Mouse (Mus musculus) liver, embryonic 16.5 days (tissue): ENCODE data around the gene Ap2a1. TPM values are rescaled to one million over a fixed set of nuclear protein-coding genes. Genes with fewer than 3 reads are reported as not detected.
A peak's percentile ranks its signal among the peaks of the same experiment; 100 is the strongest.
"Not testable (repeated sequence)": the region's sequence is repeated elsewhere in the genome, so short reads cannot be mapped to it uniquely, and the experiment has no call there.

Source experiments
- ATAC-seq: fragments of 200-750 bp; cut with Nextera tagmentation; 2 replicates; pipeline ENCODE4 v1.8.0; 2017; ENCODE audit warnings: low read depth, mild to moderate bottlenecking, moderate number of reproducible peaks, moderate library complexity
- H3K27ac ChIP-seq: fragments of 300-500 bp; sonication (generic); 2 replicates; pipeline ENCODE4 v1.5.1; 2014; ENCODE audit warnings: mild to moderate bottlenecking, low read length
- H3K27me3 ChIP-seq: fragments of 300-500 bp; sonication (generic); 2 replicates; pipeline ENCODE4 v1.6.1; 2014; ENCODE audit warnings: low read depth, low read length, mixed read lengths; ENCODE audit not compliant: control insufficient read depth, insufficient read depth
- H3K36me3 ChIP-seq: fragments of 300-500 bp; sonication (generic); 2 replicates; pipeline ENCODE4 v1.6.1; 2014; ENCODE audit warnings: mild to moderate bottlenecking; ENCODE audit not compliant: control insufficient read depth, insufficient read depth
- H3K4me1 ChIP-seq: fragments of 300-500 bp; sonication (generic); 2 replicates; pipeline ENCODE4 v1.6.1; 2014; ENCODE audit warnings: low read depth, low read length, mixed read lengths; ENCODE audit not compliant: control insufficient read depth
- H3K4me2 ChIP-seq: fragments of 300-500 bp; sonication (generic); 2 replicates; pipeline ENCODE4 v1.6.1; 2014; ENCODE audit warnings: low read depth, low read length, mixed read lengths
- H3K4me3 ChIP-seq: fragments of 300-500 bp; sonication (generic); 2 replicates; pipeline ENCODE4 v1.5.1; 2014; ENCODE audit warnings: low read depth, mild to moderate bottlenecking, low read length
- H3K9ac ChIP-seq: fragments of 300-500 bp; sonication (generic); 2 replicates; pipeline ENCODE4 v1.6.1; 2014; ENCODE audit warnings: low read depth, low read length
- H3K9me3 ChIP-seq: fragments of 300-500 bp; sonication (generic); replicated peaks from 2 replicates; pipeline ENCODE4 v1.6.1; 2016; ENCODE audit warnings: low read length; ENCODE audit not compliant: control insufficient read depth
- WGBS: fragments of 180-500 bp; shearing (Covaris S2); extraction: QIAGEN DNeasy Blood & Tissue Kit; methylation state at CpG from one replicate; pipeline ENCODE4 v1.1.7; 2014; ENCODE audit not compliant: insufficient replicate concordance; 5-methylcytosine and 5-hydroxymethylcytosine counted together
- polyA plus RNA-seq: library from polyadenylated mRNA; unstranded; fragments of >200 nt; fragmentation: Nextera tagmentation; extraction: Ambion mirVana; gene quantifications from 2 replicates; pipeline ENCODE4 v1.2.1, GENCODE M21; 2015

The Ap2a1 gene
- polyA plus RNA-seq, 1 experiment from 2014 or later: 63.7 TPM

- WGBS: 95% methylated on average over 5 of the region's 5 CpGs
- ATAC-seq: no peak
- H3K36me3 ChIP-seq: peaks cover 30% of the 10 kb centered on the region
Observed at GRCm38 (mm10) chr7:44884637-44885036, 44.7 kb downstream of the Ap2a1 start.

DNA sequence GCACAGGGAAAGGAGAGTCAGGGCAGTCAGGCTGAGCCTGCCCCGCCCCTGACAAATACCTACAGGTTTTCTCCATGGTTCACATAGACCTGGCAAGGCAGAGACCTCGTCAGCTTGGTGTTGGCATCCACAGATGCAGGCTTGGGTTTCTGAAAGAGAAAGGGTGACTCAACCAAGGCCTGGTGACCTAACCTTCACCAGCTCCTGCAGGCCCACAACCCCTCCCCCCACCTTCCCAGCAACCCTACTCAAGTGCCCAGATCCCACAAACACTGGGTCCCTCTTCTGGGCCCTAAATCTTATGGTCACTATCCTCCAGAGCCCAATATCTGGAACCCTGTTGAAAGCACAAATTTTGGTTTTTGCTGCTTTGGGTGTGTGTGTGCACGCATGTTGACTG, 46.3 kb downstream of the Ap2a1 start:
- Histone ChIP-seq H3K9me3 (no peaks in the 10 kb centered on the region), H3K27ac (no peak overlapping the region), H3K27me3 (no peaks in the 10 kb centered on the region), H3K4me3 (no peak overlapping the region), H3K4me1 (peaks cover 5% of the 10 kb centered on the region), H3K9ac (no peak overlapping the region), H3K36me3 (peaks cover 34% of the 10 kb centered on the region), H3K4me2 (no peak overlapping the region)
- 81% methylated on average over 3 of the region's 3 CpGs for WGBS
- ATAC-seq: no peak

More at GRCm38 (mm10) chr7:44884637-44885036, 44.7 kb downstream of the Ap2a1 start:
- Histone ChIP-seq H3K9me3 (no peaks in the 10 kb centered on the region), H3K4me3 (no peak overlapping the region), H3K27ac (no peak overlapping the region), H3K4me2 (no peak overlapping the region), H3K27me3 (no peaks in the 10 kb centered on the region), H3K9ac (no peak overlapping the region), H3K4me1 (peaks cover 17% of the 10 kb centered on the region)

- ATAC-seq: no peak
- Histone ChIP-seq H3K9me3 (no peaks in the 10 kb centered on the region), H3K4me3 (no peak overlapping the region), H3K9ac (no peak overlapping the region), H3K36me3 (peaks cover 23% of the 10 kb centered on the region), H3K27ac (no peak overlapping the region), H3K4me2 (no peak overlapping the region), H3K27me3 (no peaks in the 10 kb centered on the region), H3K4me1 (peaks cover 4% of the 10 kb centered on the region; the same call in 1 of the 2 replicates)
- WGBS: 78% methylated on average over 14 of the region's 14 CpGs
Observed at GRCm38 (mm10) chr7:44877833-44878232, 51.5 kb downstream of the Ap2a1 start.

DNA sequence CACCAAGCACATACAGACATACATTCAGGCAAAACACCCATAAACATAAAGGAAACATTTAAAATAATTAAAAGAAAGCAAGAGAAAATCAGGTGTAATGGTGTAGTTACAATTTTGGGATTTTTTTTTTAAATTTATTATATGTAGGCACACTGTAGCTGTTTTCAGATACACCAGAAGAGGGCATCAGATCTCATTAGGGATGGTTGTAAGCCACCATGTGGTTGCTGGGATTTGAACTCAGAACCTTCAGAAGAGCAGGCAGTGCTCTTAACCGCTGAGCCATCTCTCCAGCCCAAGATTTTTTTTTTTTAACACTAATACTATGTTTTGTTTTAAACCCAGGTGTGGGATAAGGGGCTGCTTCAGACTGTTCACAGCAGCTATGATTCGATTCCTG, 57.5 kb downstream of the Ap2a1 start:
- H3K9me3 ChIP-seq, H3K4me2 ChIP-seq, H3K27ac ChIP-seq, H3K9ac ChIP-seq, H3K4me3 ChIP-seq, H3K36me3 ChIP-seq, ATAC-seq, H3K27me3 ChIP-seq: not testable (repeated sequence)
- H3K4me1 ChIP-seq: peaks cover 31% of the 10 kb centered on the region
- 80% methylated on average over 2 of the region's 2 CpGs for WGBS

DNA sequence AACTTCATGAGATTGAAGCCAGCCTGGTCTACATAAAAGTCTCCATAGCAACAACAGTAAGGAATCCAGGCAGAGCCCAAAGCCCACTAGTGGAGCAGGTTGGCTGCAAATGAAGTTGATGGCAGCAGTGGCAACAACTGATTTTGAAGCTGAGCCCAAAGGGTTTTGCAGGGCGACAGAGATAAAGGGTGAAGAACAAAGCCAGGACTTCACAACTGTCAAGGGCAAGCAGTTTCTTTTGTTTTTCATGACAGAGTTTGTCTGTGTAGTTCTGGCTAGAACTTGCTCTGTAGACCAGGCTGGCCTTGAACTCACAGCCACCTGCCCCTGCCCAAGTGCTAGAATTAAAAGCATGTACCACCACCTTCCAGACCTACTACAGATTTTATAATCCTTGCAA, 58.1 kb downstream of the Ap2a1 start:
- H3K4me3 ChIP-seq: no peak overlapping the region
- no peaks in the 10 kb centered on the region for H3K27me3 ChIP-seq
- no peak for ATAC-seq
- no peaks in the 10 kb centered on the region for H3K36me3 ChIP-seq
- no peak overlapping the region for H3K4me2 ChIP-seq
- H3K27ac ChIP-seq: no peak overlapping the region
- H3K9ac ChIP-seq: no peak overlapping the region
- no peaks in the 10 kb centered on the region for H3K9me3 ChIP-seq
- peaks cover 36% of the 10 kb centered on the region for H3K4me1 ChIP-seq
- WGBS: 61% methylated on average over 1 of the region's 1 CpGs

GRCm38 (mm10) chr7:44870614-44871013, 58.7 kb downstream of the Ap2a1 start:
- Histone ChIP-seq H3K36me3 (no peaks in the 10 kb centered on the region), H3K4me3 (no peak overlapping the region), H3K9me3 (no peaks in the 10 kb centered on the region), H3K27ac (peak overlapping the region; percentile 94), H3K9ac (no peak overlapping the region), H3K4me1 (peaks cover 42% of the 10 kb centered on the region), H3K27me3 (no peaks in the 10 kb centered on the region), H3K4me2 (peak overlapping the region; percentile 98; the same call in 1 of the 2 replicates)
- ATAC-seq: no peak
- WGBS: 67% methylated on average over 6 of the region's 6 CpGs

GRCm38 (mm10) chr7:44869697-44870528, 59.4 kb downstream of the Ap2a1 start, which contains the start of gene Ptov1:
TSS of gene Ptov1 (minus strand) at chr7:44869788.
- Histone ChIP-seq H3K4me3 (peak within 1 kb of the TSS; percentile 79), H3K9me3 (no peaks in the 10 kb centered on the region), H3K9ac (peak within 1 kb of the TSS; percentile 83), H3K36me3 (no peaks in the 10 kb centered on the region), H3K27me3 (no peaks in the 10 kb centered on the region), H3K4me1 (peaks cover 49% of the 10 kb centered on the region), H3K27ac (peak within 1 kb of the TSS; percentile 94), H3K4me2 (peak within 1 kb of the TSS; percentile 98)
- peak; percentile 88 for ATAC-seq
- WGBS: 5% methylated on average over 29 of the region's 29 CpGs

DNA sequence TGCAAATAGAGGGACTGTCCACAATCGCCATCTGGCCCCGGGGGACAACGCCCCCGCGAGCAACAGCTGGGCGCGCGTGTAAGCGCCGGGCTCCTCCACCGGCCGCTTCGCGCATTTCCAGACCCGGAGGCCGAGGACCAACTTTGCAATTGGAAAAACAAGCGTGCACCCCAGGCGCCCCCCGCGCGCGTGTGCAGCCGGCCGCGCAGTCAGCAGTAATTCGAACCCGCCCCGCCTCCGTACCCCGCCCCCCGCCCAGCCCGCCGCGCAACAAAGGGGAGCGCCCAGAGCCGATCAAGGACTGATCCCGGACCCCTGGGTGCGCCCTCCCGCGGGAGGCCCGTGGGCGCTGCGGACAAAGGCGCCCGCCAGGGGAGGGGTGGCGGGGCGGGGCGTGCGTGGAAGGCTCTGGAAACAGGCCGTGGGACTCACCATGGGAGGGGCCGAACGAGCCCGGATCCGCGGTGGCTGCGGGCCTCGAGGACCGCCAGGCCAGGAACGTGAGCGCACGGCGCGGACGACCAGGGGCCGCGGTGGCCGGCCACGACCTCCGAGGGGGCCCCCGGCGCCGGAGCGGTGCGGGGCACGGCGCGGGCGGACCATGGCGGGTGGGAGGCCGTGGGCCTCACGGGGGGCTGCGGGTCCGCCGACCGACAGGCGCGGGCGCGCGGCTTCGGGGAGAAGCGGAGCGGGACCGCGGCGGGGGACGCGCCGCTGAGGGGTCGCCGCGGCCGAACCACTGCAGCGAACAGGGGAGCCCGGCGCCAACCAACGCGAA, 60.2 kb downstream of the Ap2a1 start:
- Histone ChIP-seq H3K4me3 (peak overlapping the region; percentile 79), H3K27me3 (no peaks in the 10 kb centered on the region), H3K9me3 (no peaks in the 10 kb centered on the region), H3K36me3 (peaks cover 5% of the 10 kb centered on the region), H3K27ac (peak overlapping the region; percentile 94), H3K4me1 (peaks cover 51% of the 10 kb centered on the region), H3K4me2 (peak overlapping the region; percentile 98), H3K9ac (peak overlapping the region; percentile 83)
- peak; percentile 43 for ATAC-seq
- under 1% methylated on average over 104 of the region's 108 CpGs for WGBS

- WGBS: 11% methylated on average over 16 of the region's 16 CpGs
Observed at GRCm38 (mm10) chr7:44868465-44868864, 60.8 kb downstream of the Ap2a1 start.

More at GRCm38 (mm10) chr7:44868465-44868864, 60.8 kb downstream of the Ap2a1 start:
- Histone ChIP-seq H3K4me1 (peaks cover 48% of the 10 kb centered on the region), H3K36me3 (peaks cover 11% of the 10 kb centered on the region), H3K27me3 (no peaks in the 10 kb centered on the region), H3K4me2 (peak overlapping the region; percentile 98), H3K4me3 (peak overlapping the region; percentile 79), H3K27ac (peak overlapping the region; percentile 94), H3K9ac (peak overlapping the region; percentile 83), H3K9me3 (no peaks in the 10 kb centered on the region)
- no peak for ATAC-seq
